Mouse (Mus musculus) CH12.LX (cell line): Measurements from ENCODE around the gene Spata21. TPM values are rescaled to one million over a fixed set of nuclear protein-coding genes. Genes with fewer than 3 reads are reported as not detected.
A peak's percentile ranks its signal among the peaks of the same experiment; 100 is the strongest.

Source experiments
- DNase-seq: peaks from one replicate; pipeline ENCODE4 v3.0.0-alpha.2; 2013; ENCODE audit errors: extremely low read depth
- H3K27ac ChIP-seq: 2 replicates; pipeline ENCODE4 v1.5.1; 2012; ENCODE audit warnings: low read depth, mild to moderate bottlenecking, control low read depth, moderate library complexity; ENCODE audit not compliant: insufficient read depth
- H3K27me3 ChIP-seq: replicated peaks from 2 replicates; pipeline ENCODE3; 2012; ENCODE audit warnings: inconsistent platforms
- H3K36me3 ChIP-seq, 2 experiments: replicated peaks in 1 of 2; 2 replicates each; pipeline versions ENCODE3 to v1.6.1; 2012; ENCODE audit warnings: inconsistent platforms in 1 of 2, low read length in 1 of 2, mild to moderate bottlenecking in 1 of 2, mixed read lengths in 1 of 2, moderate library complexity in 1 of 2; ENCODE audit not compliant: control insufficient read depth in 1 of 2, insufficient read depth in 1 of 2
- H3K4me1 ChIP-seq, 2 experiments: 2 replicates each; pipeline ENCODE4 v1.6.1; 2012; ENCODE audit warnings: inconsistent platforms in 1 of 2, moderate library complexity in 1 of 2; ENCODE audit not compliant: insufficient read depth in 2 of 2, control insufficient read depth in 1 of 2
- H3K4me2 ChIP-seq: 2 replicates; pipeline ENCODE4 v1.6.1; 2012; ENCODE audit warnings: low read depth, mild to moderate bottlenecking, control low read depth; ENCODE audit not compliant: poor library complexity, insufficient read depth, severe bottlenecking
- H3K4me3 ChIP-seq, 3 experiments: fragments of 150-350 bp in 1 of 3; sonication (generic) in 1 of 3; replicated peaks in 1 of 3; 2 replicates each; pipeline versions ENCODE3 to v1.5.1; 2011 to 2012; ENCODE audit warnings: low read depth in 2 of 3, low read length in 2 of 3, mild to moderate bottlenecking in 2 of 3, moderate library complexity in 2 of 3, control low read depth in 1 of 3, improper control_type of control experiment in 1 of 3, inconsistent platforms in 1 of 3, mixed read lengths in 1 of 3; ENCODE audit not compliant: poor library complexity in 1 of 3
- H3K79me2 ChIP-seq: replicated peaks from 2 replicates; pipeline ENCODE4 v1.6.1; 2012; ENCODE audit warnings: mild to moderate bottlenecking, moderate library complexity; ENCODE audit not compliant: control insufficient read depth, poor library complexity, insufficient read depth, severe bottlenecking; ENCODE audit errors: extremely low read depth
- H3K9ac ChIP-seq: 2 replicates; pipeline ENCODE4 v1.6.1; 2012; ENCODE audit warnings: low read depth, mild to moderate bottlenecking, control low read depth, moderate library complexity; ENCODE audit not compliant: insufficient read depth
- H3K9me3 ChIP-seq: replicated peaks from 2 replicates; pipeline ENCODE3; 2012; ENCODE audit warnings: low read length, inconsistent platforms, mixed read lengths
- CHD1 ChIP-seq: IDR thresholded peaks from 2 replicates; pipeline ENCODE4 v1.6.1; 2012; ENCODE audit warnings: low read depth, low read length, improper control_type of control experiment, inconsistent platforms
- CHD2 ChIP-seq: IDR thresholded peaks from 2 replicates; pipeline ENCODE4 v1.6.1; 2011; ENCODE audit warnings: low read length, improper control_type of control experiment
- EP300 ChIP-seq: IDR thresholded peaks from 2 replicates; pipeline ENCODE4 v1.6.1; 2011; ENCODE audit warnings: low read length, improper control_type of control experiment
- ETS1 ChIP-seq: conservative IDR thresholded peaks from 2 replicates; pipeline ENCODE4 v1.6.1; 2012; ENCODE audit warnings: low read depth, mild to moderate bottlenecking, inconsistent platforms, low read length, improper control_type of control experiment, moderate library complexity
- HCFC1 ChIP-seq: IDR thresholded peaks from 2 replicates; pipeline ENCODE4 v1.6.1; 2012; ENCODE audit warnings: low read depth, mild to moderate bottlenecking, inconsistent platforms, low read length, improper control_type of control experiment
- IRF4 ChIP-seq: IDR thresholded peaks from 2 replicates; pipeline ENCODE4 v1.6.1; 2014; ENCODE audit warnings: low read depth, mild to moderate bottlenecking, inconsistent platforms, low read length, improper control_type of control experiment
- JUN ChIP-seq: IDR thresholded peaks from 2 replicates; pipeline ENCODE4 v1.6.1; 2011; ENCODE audit warnings: low read depth, mild to moderate bottlenecking, low read length, improper control_type of control experiment, moderate library complexity; ENCODE audit not compliant: insufficient read depth
- JUND ChIP-seq: conservative IDR thresholded peaks from 2 replicates; pipeline ENCODE4 v1.6.1; 2011; ENCODE audit warnings: low read depth, low read length, improper control_type of control experiment
- KAT2A ChIP-seq: IDR thresholded peaks from 2 replicates; pipeline ENCODE4 v1.6.1; 2012; ENCODE audit warnings: low read length, improper control_type of control experiment, inconsistent platforms; ENCODE audit not compliant: insufficient replicate concordance
- MAFK ChIP-seq: IDR thresholded peaks from 2 replicates; pipeline ENCODE4 v1.6.1; 2011; ENCODE audit warnings: low read length, improper control_type of control experiment; ENCODE audit not compliant: insufficient replicate concordance
- MAX ChIP-seq: IDR thresholded peaks from 2 replicates; pipeline ENCODE4 v1.6.1; 2011; ENCODE audit warnings: low read length, improper control_type of control experiment
- MAZ ChIP-seq: IDR thresholded peaks from 2 replicates; pipeline ENCODE4 v1.6.1; 2012; ENCODE audit warnings: low read depth, mild to moderate bottlenecking, inconsistent platforms, low read length, improper control_type of control experiment, moderate library complexity
- MXI1 ChIP-seq: IDR thresholded peaks from 2 replicates; pipeline ENCODE4 v1.6.1; 2011; ENCODE audit warnings: mild to moderate bottlenecking, low read depth, low read length, improper control_type of control experiment
- MYC ChIP-seq: IDR thresholded peaks from 2 replicates; pipeline ENCODE4 v1.6.1; 2011; ENCODE audit warnings: low read depth, mild to moderate bottlenecking, improper control_type of control experiment, low read length
- PAX5 ChIP-seq: IDR thresholded peaks from 2 replicates; pipeline ENCODE4 v1.6.1; 2012; ENCODE audit warnings: low read length, inconsistent platforms, mixed read lengths
- POLR2A ChIP-seq: IDR thresholded peaks from 2 replicates; pipeline ENCODE4 v1.6.1; 2011; ENCODE audit warnings: low read depth, mild to moderate bottlenecking, improper control_type of control experiment, low read length
- POLR2AphosphoS2 ChIP-seq: IDR thresholded peaks from 2 replicates; pipeline ENCODE4 v1.6.1; 2011; ENCODE audit warnings: low read depth, low read length, improper control_type of control experiment
- RAD21 ChIP-seq: IDR thresholded peaks from 2 replicates; pipeline ENCODE4 v1.6.1; 2011; ENCODE audit warnings: low read depth, mild to moderate bottlenecking, low read length, improper control_type of control experiment, moderate library complexity
- RCOR1 ChIP-seq: conservative IDR thresholded peaks from 2 replicates; pipeline ENCODE4 v1.6.1; 2012; ENCODE audit warnings: low read depth, mild to moderate bottlenecking, inconsistent platforms, low read length, improper control_type of control experiment
- SIN3A ChIP-seq: IDR thresholded peaks from 2 replicates; pipeline ENCODE4 v1.6.1; 2012; ENCODE audit warnings: low read length, improper control_type of control experiment, inconsistent platforms
- USF2 ChIP-seq: conservative IDR thresholded peaks from 2 replicates; pipeline ENCODE4 v1.6.1; 2011; ENCODE audit warnings: low read depth, low read length, improper control_type of control experiment
- ZNF384 ChIP-seq: IDR thresholded peaks from 2 replicates; pipeline ENCODE4 v1.6.1; 2012; ENCODE audit warnings: low read depth, low read length, improper control_type of control experiment, inconsistent platforms
- dilution Hi-C: fragments of 300-500 bp; cut with MboI; formaldehyde crosslinking; loops from 2 replicates; pipeline ENCODE4 v1.14.3; 2020; ENCODE audit warnings: low sequenced_read_pairs; ENCODE audit not compliant: extremely low pct_unique_long_range_greater_than_20kb, extremely low pct_ligation_motif_present
- in situ Hi-C: fragments of 300-500 bp; cut with MboI; formaldehyde crosslinking; loops from 3 replicates; pipeline ENCODE4 v1.14.3; 2019; ENCODE audit warnings: low sequenced_read_pairs, low pct_ligation_motif_present, low pct_unique_long_range_greater_than_20kb, mixed read lengths
- polyA plus RNA-seq: library from polyadenylated mRNA; unstranded; fragments of >175 nt; gene quantifications from 2 replicates; pipeline ENCODE4 v1.2.1, GENCODE M21; 2012; ENCODE audit warnings: low read depth; ENCODE audit not compliant: insufficient read length
- total RNA-seq, 2 experiments: library from RNA; depleted of rRNA; stranded (reverse); fragments of 300-350 nt in 1 of 2; fragments of >200 nt in 1 of 2; gene quantifications; 2 replicates each; pipeline ENCODE4 v1.2.3; 2012 to 2014

Spata21 gene
- total and polyA plus RNA-seq, 3 experiments, result not detected

GRCm38 (mm10) chr4:141049476-141049835 is 38.7 kb upstream of the Spata21 start:
- in situ Hi-C loops, result no loop called here
- no peaks in the 10 kb centered on the region for H3K79me2 ChIP-seq
- dilution Hi-C loops, result no loop called here

GRCm38 (mm10) chr4:141052442-141052841 is 35.7 kb upstream of the Spata21 start:
- no peak for DNase-seq
- Histone ChIP-seq H3K27me3 (no peaks in the 10 kb centered on the region), H3K27ac (no peak overlapping the region), H3K9me3 (no peaks in the 10 kb centered on the region), H3K4me1 (peaks cover 4 to 21% of the 10 kb centered on the region in 2 experiments), H3K36me3 (peaks cover 0 to 45% of the 10 kb centered on the region in 2 experiments), H3K4me3 (no peak overlapping the region), H3K79me2 (no peaks in the 10 kb centered on the region), H3K4me2 (no peak overlapping the region), H3K9ac (no peak overlapping the region)
- in situ Hi-C loops (no loop called here), dilution Hi-C loops (no loop called here)
- TF ChIP-seq RCOR1 (no peak), MYC (no peak), ETS1 (no peak), POLR2A (no peak), RAD21 (no peak)

More at GRCm38 (mm10) chr4:141049476-141049835, 38.7 kb upstream of the Spata21 start:
- H3K27me3 ChIP-seq, result no peaks in the 10 kb centered on the region
- H3K4me1 ChIP-seq, result peaks cover 7 to 21% of the 10 kb centered on the region in 2 experiments
- peaks cover 3 to 44% of the 10 kb centered on the region in 2 experiments for H3K36me3 ChIP-seq
- TF ChIP-seq KAT2A, result no peak
- no peak for TF ChIP-seq PAX5
- no peak for TF ChIP-seq IRF4
- TF ChIP-seq ZNF384, result no peak
- no peak for TF ChIP-seq MXI1
- no peak for TF ChIP-seq SIN3A
- TF ChIP-seq POLR2AphosphoS2, result no peak
- no peak for TF ChIP-seq CHD2
- no peak for TF ChIP-seq ETS1
- no peak for TF ChIP-seq JUND
- no peak for TF ChIP-seq RAD21
- TF ChIP-seq EP300, result no peak
- no peak for TF ChIP-seq JUN
- no peak for TF ChIP-seq HCFC1
- no peak for TF ChIP-seq MAZ
- TF ChIP-seq USF2, result no peak
- no peak for TF ChIP-seq RCOR1
- TF ChIP-seq MAFK, result no peak
- TF ChIP-seq CHD1, result no peak
- TF ChIP-seq MAX, result no peak
- TF ChIP-seq, all 38 proteins: peak for 0
- Histone ChIP-seq H3K9ac (no peak overlapping the region), H3K4me2 (no peak overlapping the region), H3K27ac (no peak overlapping the region), H3K4me3 (no peak overlapping the region), H3K9me3 (no peaks in the 10 kb centered on the region)
- peak; percentile 11 for DNase-seq
